Mouse (Mus musculus) erythroblast, embryonic 14.5 days (primary cell): ENCODE data around the gene Yipf2. TPM values are rescaled to one million over a fixed set of nuclear protein-coding genes. Genes with fewer than 3 reads are reported as not detected.

Source experiments
- H3K27me3 ChIP-seq: 2 replicates; pipeline ENCODE4 v1.6.1; 2012; ENCODE audit warnings: inconsistent platforms; ENCODE audit not compliant: control insufficient read depth
- H3K36me3 ChIP-seq: 2 replicates; pipeline ENCODE4 v1.6.1; 2012; ENCODE audit warnings: mild to moderate bottlenecking, inconsistent platforms; ENCODE audit not compliant: control insufficient read depth
- H3K4me1 ChIP-seq: 2 replicates; pipeline ENCODE4 v1.6.1; 2012; ENCODE audit warnings: inconsistent platforms; ENCODE audit not compliant: control insufficient read depth
- H3K4me3 ChIP-seq: replicated peaks from 2 replicates; pipeline ENCODE3; 2012; ENCODE audit warnings: moderate library complexity, mild to moderate bottlenecking, inconsistent platforms
- H3K9me3 ChIP-seq: 2 replicates; pipeline ENCODE4 v1.6.1; 2012; ENCODE audit warnings: low read length, inconsistent platforms, mixed read lengths; ENCODE audit not compliant: control insufficient read depth
- GATA1 ChIP-seq: IDR thresholded peaks from 2 replicates; pipeline ENCODE4 v1.6.1; 2012; ENCODE audit warnings: low read length, inconsistent platforms, mixed read lengths
- TAL1 ChIP-seq: IDR thresholded peaks from 3 replicates; pipeline ENCODE4 v1.6.1; 2012; ENCODE audit warnings: low read length, inconsistent platforms, mixed read lengths
- polyA plus RNA-seq: library from polyadenylated mRNA; stranded (reverse); fragments of >175 nt; gene quantifications from 2 replicates; pipeline ENCODE4 v1.2.3, GENCODE M21; 2012

Gene Yipf2
- polyA plus RNA-seq, 1 experiment, result 0.25 TPM

- TF ChIP-seq TAL1, result no peak
- no peak for TF ChIP-seq GATA1
- Histone ChIP-seq H3K4me3 (no peak overlapping the region), H3K9me3 (no peaks in the 10 kb centered on the region), H3K36me3 (peaks cover 77% of the 10 kb centered on the region), H3K4me1 (peaks cover 34% of the 10 kb centered on the region), H3K27me3 (no peaks in the 10 kb centered on the region)
Measured at GRCm38 (mm10) chr9:21589538-21589937, 3.1 kb downstream of the Yipf2 start.

DNA sequence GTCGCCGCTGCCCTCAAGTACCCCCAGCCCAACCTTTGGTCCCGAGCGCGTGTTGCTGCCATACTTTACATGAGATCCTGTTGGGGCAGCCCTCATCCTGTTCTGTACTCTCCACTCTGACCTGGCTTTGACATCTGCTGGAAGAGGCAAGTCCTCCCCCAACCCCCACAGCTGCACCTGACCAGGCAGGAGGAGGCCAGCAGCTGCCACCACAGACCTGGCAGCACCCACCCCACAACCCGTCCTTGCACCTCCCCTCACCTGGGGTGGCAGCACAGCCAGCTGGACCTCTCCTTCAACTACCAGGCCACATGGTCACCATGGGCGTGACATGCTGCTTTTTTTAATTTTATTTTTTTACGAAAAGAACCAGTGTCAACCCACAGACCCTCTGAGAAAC is 4.3 kb downstream of the Yipf2 start:
- peaks cover 22% of the 10 kb centered on the region for H3K4me1 ChIP-seq
- TF ChIP-seq GATA1 (no peak), TAL1 (no peak)
- H3K36me3 ChIP-seq, result peaks cover 78% of the 10 kb centered on the region
- H3K9me3 ChIP-seq, result no peaks in the 10 kb centered on the region
- H3K4me3 ChIP-seq, result no peak overlapping the region
- no peaks in the 10 kb centered on the region for H3K27me3 ChIP-seq

DNA sequence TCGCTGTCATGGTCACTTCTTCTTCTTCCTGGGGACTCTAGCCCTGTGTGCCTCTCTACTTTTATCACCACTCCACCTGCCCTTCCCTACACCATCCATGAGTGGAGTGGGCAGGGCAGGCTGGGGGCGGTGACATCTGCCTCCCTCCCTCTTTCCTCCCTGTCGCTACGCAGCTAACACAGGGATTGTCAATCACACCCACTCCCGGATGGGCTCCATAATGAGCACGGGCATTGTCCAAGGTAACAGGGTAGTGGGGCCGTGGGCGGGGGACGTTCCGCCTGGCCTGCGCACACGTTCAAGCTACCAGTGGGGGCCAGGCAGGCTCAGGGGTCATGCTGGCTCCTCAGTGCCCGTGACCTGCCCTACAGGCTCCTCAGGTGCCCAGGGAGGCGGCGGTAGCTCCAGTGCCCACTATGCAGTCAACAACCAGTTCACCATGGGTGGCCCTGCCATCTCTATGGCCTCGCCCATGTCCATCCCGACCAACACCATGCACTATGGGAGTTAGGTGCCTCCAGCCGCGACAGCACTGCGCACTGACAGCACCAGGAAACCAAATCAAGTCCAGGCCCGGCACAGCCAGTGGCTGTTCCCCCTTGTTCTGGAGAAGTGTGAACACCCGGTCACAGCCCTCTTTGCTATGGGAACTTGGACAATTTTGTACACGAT is 4.8 kb downstream of the Yipf2 start:
- Histone ChIP-seq H3K27me3 (no peaks in the 10 kb centered on the region), H3K36me3 (peaks cover 84% of the 10 kb centered on the region), H3K4me3 (no peak overlapping the region), H3K4me1 (peaks cover 16% of the 10 kb centered on the region), H3K9me3 (no peaks in the 10 kb centered on the region)
- TF ChIP-seq GATA1 (no peak), TAL1 (no peak)

- H3K4me1 ChIP-seq, result peaks cover 2% of the 10 kb centered on the region; the same call in 1 of the 2 replicates
- no peaks in the 10 kb centered on the region for H3K9me3 ChIP-seq
- H3K27me3 ChIP-seq, result no peaks in the 10 kb centered on the region
- TF ChIP-seq GATA1, result no peak
- no peak for TF ChIP-seq TAL1
- H3K4me3 ChIP-seq, result no peak overlapping the region
- peaks cover 99% of the 10 kb centered on the region for H3K36me3 ChIP-seq
Measured at GRCm38 (mm10) chr9:21585401-21585800, 7.2 kb downstream of the Yipf2 start.

DNA sequence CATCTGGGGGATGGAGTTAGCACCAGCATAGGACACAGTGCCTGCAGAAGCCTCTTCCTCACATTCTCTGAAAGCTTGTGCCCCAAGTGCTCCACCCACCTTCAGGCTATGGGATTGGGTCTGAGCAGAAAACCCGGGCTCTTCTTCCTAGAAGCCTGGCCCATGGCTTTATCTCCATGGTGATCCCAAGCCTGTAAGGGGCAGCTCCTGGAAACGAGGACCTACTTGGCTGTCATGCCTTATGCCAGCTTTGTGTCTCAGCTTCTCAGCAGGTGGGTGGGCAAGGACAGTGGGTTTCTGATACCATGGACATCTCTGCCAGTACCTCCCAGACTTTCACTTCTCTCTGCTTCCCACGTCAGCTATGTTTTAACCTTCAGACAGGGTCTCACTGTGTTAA is 14.4 kb downstream of the Yipf2 start:
- Histone ChIP-seq H3K9me3 (no peaks in the 10 kb centered on the region), H3K4me3 (no peak overlapping the region), H3K4me1 (peaks cover 6% of the 10 kb centered on the region; the same call in 1 of the 2 replicates), H3K27me3 (no peaks in the 10 kb centered on the region), H3K36me3 (peaks cover 98% of the 10 kb centered on the region)
- no peak for TF ChIP-seq TAL1
- TF ChIP-seq GATA1, result no peak

DNA sequence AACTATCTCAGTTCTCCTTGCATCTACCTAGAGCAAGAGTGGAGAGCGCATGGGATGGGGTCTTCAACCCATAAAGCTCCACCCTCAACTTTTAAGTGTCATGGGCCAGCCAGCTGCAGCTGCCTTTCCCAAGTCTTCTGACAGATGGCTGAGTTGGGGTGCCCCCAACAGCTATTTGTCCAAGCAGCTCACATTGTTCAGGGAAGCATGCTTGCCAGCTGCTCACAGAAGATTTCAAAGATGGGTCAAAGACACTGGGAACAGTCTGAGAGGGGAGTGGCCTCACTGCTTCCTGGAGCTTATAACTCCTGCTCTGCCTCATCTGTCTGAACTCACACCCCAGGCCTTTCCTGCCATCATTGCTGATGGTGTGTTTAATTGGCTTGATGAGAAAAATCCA is 16.3 kb downstream of the Yipf2 start:
- TF ChIP-seq GATA1, result no peak
- TF ChIP-seq TAL1, result no peak

GRCm38 (mm10) chr9:21575253-21575652 is 17.4 kb downstream of the Yipf2 start:
- TF ChIP-seq GATA1 (no peak), TAL1 (no peak)
- H3K9me3 ChIP-seq, result no peaks in the 10 kb centered on the region
- H3K4me3 ChIP-seq, result no peak overlapping the region
- H3K4me1 ChIP-seq, result peaks cover 6% of the 10 kb centered on the region; the same call in 1 of the 2 replicates
- no peaks in the 10 kb centered on the region for H3K27me3 ChIP-seq
- H3K36me3 ChIP-seq, result peaks cover 97% of the 10 kb centered on the region

More for the DNA sequence above, 16.3 kb downstream of the Yipf2 start:
- Histone ChIP-seq H3K36me3 (peaks cover 98% of the 10 kb centered on the region), H3K4me3 (no peak overlapping the region), H3K27me3 (no peaks in the 10 kb centered on the region), H3K9me3 (no peaks in the 10 kb centered on the region), H3K4me1 (peaks cover 6% of the 10 kb centered on the region; the same call in 1 of the 2 replicates)

DNA sequence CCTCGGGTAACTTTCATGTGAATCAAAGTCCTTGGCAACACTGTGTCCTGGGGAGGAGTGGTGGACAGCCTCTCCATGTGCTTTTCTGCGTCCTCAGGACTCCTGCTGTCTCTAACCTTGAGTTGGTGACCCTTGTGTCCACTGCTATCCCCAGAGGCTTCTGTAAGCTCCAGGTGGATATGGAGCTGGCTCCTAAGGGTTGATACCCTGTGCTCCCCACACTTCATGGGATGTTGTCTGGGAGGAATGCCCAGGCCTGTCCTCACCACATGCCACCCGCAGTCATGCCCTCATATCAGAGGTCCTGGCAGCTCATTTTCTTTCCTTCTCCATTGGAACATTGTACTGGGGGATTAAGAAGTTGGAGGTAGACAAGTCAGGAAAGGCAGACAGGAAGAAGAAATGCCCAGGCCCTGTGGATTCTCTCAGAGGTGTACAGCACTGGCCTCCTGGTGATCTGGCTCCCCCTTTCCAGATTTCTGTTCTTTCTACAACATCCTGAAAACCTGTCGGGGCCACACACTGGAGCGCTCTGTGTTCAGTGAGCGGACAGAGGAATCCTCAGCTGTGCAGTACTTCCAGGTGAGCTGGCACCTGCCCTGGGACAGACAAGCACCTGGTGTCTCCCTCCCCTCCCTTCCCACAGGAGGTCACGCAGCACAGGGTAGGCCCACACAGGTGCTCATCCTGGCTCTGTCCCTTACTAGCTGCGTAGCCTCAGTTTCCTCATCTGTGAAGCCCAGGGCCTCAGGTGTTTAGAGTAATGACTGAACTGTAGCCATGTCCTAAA is 18.4 kb downstream of the Yipf2 start:
- H3K9me3 ChIP-seq, result no peaks in the 10 kb centered on the region
- H3K27me3 ChIP-seq, result no peaks in the 10 kb centered on the region
- H3K4me3 ChIP-seq, result no peak overlapping the region
- TF ChIP-seq GATA1 (no peak), TAL1 (no peak)
- peaks cover 96% of the 10 kb centered on the region for H3K36me3 ChIP-seq
- peaks cover 6% of the 10 kb centered on the region; the same call in 1 of the 2 replicates for H3K4me1 ChIP-seq

GRCm38 (mm10) chr9:21568657-21569255 is 23.9 kb downstream of the Yipf2 start:
- TF ChIP-seq TAL1 (no peak), GATA1 (no peak)
- Histone ChIP-seq H3K4me1 (peaks cover 44% of the 10 kb centered on the region), H3K36me3 (peaks cover 83% of the 10 kb centered on the region), H3K4me3 (no peak overlapping the region), H3K9me3 (no peaks in the 10 kb centered on the region), H3K27me3 (no peaks in the 10 kb centered on the region)
